Mouse (Mus musculus): ENCODE results near the gene Rasal3. TPM values are rescaled to one million over a fixed set of nuclear protein-coding genes. Genes with fewer than 3 reads are reported as not detected.

Rasal3 gene
- total RNA-seq, 2 experiments from 2014 or later: 2.9 to 4.6 TPM

DNA sequence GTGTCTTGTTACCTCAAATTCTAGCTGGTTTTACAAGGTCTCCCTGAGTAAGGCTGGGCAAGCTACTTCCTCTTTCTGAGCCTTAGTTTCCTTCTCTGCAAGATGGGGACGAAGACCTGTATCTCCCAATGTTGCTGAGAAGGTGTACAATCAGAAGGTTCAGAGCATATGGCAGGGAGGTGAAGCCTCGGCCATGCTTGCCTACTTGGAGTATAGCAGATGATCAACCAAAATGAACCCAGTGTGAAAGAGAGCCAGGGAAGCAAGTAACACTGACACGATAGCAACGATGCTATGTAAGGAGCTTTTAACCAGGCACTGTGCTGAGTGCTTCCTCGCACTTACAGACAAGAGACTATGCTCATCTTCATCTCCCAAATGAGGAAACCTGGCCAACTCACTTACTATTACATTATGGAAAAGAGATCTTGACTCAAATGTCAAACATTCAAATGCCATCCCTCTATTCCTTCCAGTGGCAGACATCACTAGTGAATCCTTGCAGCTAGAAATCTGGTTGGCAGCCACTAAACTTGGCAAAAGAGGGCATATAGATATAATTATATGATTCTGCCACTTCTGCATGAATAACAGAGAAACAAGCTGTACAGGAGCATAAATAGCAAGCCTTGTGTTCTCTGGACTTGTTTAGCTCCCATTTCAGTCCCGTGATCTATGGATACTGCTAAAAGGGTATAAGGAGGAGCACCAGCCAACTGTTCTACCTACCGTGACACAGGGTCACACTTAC lies 45.0 kb downstream of the Rasal3 start:
- Histone ChIP-seq H3K4me3 (no peak overlapping the region), H3K27ac (peak overlapping the region; percentile 37; the same call in 1 of the 2 replicates)
- DNase-seq (ENCODE audit: low spot score in 2 of 2): no peak
- no peak for TF ChIP-seq CTCF (conservative IDR thresholded peaks at IDR 0.05)

DNA sequence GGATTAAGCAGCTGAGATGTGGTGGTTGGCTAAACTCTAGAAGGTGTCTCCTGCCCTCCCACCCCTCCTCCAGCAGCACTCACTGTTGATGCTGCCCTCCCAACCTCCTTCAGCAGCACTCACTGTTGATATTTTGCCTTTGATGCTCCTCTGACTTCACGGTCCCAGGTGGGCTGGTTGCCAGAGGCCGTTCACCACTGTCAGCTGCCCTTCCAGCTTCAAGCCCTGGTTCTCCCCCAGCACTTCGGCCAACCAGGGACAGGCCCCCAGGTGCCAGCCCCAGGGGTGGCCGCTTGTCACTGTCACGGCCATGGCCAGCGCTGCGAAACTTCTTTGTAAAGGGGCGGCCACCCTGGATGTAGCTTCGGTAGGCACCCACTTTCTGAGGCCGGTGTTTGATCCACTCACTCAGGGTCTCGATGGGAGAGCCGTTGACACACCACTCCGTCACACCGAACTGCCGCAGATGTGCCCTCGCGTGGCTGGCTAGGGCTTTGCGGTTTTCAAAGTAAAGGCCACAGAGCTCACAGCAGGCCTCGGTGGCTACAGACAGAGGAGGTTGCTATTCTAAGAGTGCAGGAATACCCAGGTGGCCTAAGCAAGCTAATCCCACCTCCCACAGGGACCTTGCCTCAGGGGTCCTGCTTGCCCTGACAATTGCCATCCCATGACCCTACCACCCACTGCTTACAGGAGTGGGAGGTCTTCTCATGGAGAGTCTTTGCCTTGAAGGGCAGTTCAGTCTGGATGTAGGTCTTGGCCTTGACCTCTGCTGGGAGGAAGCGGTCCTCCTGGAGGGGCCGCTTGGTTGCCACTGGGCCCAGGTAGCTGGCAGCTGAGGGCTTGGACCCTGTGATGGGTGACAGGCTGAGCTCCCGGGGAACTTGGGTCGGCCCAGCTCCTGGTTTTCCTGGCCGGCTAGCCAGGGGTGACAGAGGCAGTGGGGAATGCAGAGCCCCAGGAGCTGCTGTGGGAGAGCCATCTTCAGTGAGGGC lies 46.3 kb downstream of the Rasal3 start:
- DNase-seq (ENCODE audit: low spot score in 2 of 2): no peak
- Histone ChIP-seq H3K4me3 (no peak overlapping the region), H3K27ac (no peak overlapping the region)
- TF ChIP-seq CTCF (conservative IDR thresholded peaks at IDR 0.05): no peak

- no peak overlapping the region for H3K4me3 ChIP-seq
- no peak overlapping the region for H3K27ac ChIP-seq
- no peak for DNase-seq (ENCODE audit: low spot score in 2 of 2)
- TF ChIP-seq CTCF (conservative IDR thresholded peaks at IDR 0.05): no peak
These were observed 47.1 kb downstream of the Rasal3 start for GRCm38 (mm10) chr17:32356281-32356680.

DNA sequence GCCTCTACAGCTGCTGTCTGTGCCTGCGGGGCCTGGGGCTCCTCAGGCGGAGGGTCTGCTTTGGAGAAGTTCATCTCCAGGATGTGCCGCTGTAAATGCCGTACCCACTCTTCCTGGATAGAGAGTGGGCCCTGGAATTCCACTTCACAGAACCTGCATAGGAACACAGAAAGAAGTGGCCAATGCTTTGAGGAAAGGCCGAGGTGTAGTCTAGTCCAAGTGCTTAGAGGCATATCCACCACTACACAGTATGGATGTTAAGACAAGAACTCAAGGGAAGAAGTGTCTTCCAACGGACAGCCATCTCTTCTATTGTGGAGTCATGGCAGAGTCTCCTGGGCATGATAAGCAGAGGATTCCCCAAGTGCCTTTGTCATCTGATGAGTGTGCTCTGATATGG lies 48.4 kb downstream of the Rasal3 start:
- no peak for DNase-seq (ENCODE audit: low spot score in 2 of 2)
- H3K27ac ChIP-seq: no peak overlapping the region
- H3K4me3 ChIP-seq: no peak overlapping the region

DNA sequence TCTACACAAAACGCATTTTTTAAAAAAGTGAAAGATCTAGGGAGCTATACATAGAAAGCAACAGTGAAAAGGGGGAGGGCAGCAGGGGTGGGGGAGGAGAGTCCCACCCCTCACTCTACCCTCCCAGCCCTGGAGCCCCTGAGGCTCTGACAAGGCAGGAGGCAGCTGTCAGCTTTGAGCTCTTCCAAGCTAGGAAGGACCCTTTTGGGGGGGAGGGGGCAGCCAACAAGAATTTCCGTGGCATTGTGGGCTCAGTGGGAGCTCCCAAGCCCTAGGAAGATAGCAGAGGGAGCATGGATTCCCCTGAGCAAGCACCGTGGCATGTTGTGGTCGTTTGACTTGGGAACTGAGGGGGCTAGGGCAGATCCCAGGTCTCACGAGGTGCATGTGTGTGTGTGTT lies 49.2 kb downstream of the Rasal3 start:
- no peak overlapping the region for H3K4me3 ChIP-seq
- no peak for TF ChIP-seq CTCF (conservative IDR thresholded peaks at IDR 0.05)
- peak overlapping the region; percentile 70 for H3K27ac ChIP-seq
- DNase-seq (ENCODE audit: low spot score in 2 of 2): peak in 1 of 2 experiments; percentile 7

More for the DNA sequence above, 48.4 kb downstream of the Rasal3 start:
- TF ChIP-seq CTCF (conservative IDR thresholded peaks at IDR 0.05): no peak

DNA sequence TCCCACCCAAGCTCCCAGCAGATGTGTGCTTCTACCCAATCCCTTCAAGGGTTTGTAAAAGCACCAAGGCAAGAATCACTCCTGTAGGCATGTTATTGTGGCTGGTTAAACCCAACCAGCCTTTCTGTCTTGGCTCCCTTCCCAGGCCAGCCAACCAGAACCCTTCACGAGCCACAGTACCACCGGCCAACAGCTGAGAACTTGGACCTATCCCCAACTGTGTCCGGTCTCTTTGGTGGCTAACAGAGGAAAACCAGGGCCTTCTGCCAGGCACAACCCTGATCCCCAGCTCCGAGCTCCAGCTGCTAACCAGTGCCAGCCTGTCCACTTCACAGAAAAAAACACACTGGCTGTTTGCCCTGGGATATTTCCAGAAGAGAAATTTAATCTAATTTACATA lies 49.7 kb downstream of the Rasal3 start:
- no peak for TF ChIP-seq CTCF (conservative IDR thresholded peaks at IDR 0.05)
- no peak overlapping the region for H3K4me3 ChIP-seq
- peak overlapping the region; percentile 70 for H3K27ac ChIP-seq
- DNase-seq (ENCODE audit: low spot score in 2 of 2): peak; percentile 64 to 86

- Histone ChIP-seq H3K4me3 (no peak overlapping the region), H3K27ac (no peak overlapping the region)
- TF ChIP-seq CTCF (conservative IDR thresholded peaks at IDR 0.05): no peak
- no peak for DNase-seq (ENCODE audit: low spot score in 2 of 2)
These were observed 51.7 kb downstream of the Rasal3 start for GRCm38 (mm10) chr17:32351726-32352125.

DNA sequence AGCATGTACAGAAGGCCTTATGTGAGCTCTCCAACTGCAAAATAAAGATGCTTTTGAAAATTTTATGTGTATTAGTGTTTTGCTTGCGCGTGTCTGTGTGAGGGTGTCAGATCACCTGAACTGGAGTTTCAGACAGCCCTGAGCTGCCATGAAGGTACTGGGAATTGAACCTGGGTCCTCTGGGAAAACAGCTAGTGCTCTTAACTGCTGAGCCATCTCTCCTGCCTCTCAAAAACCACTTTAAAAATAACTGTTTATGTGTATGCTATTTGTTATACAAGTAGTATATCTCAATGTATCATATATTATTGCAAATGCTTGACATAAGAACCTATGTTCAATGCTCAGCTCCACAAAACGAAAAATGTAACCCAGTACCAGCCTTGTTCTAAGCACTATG lies 52.1 kb downstream of the Rasal3 start:
- Histone ChIP-seq H3K4me3 (peak overlapping the region; percentile 80), H3K27ac (peak overlapping the region; percentile 87)
- DNase-seq (ENCODE audit: low spot score in 2 of 2): no peak
- no peak for TF ChIP-seq CTCF (conservative IDR thresholded peaks at IDR 0.05)

- no peak for TF ChIP-seq CTCF (conservative IDR thresholded peaks at IDR 0.05)
- Histone ChIP-seq H3K4me3 (peak within 1 kb of the TSS; percentile 80), H3K27ac (peak within 1 kb of the TSS; percentile 98)
- DNase-seq (ENCODE audit: low spot score in 2 of 2): peak; percentile 97 to 99
These were observed 52.9 kb downstream of the Rasal3 start, which contains the start of gene Akap8l for GRCm38 (mm10) chr17:32350382-32350983. Gene Akap8l (minus strand): TSS chr17:32350607.

DNA sequence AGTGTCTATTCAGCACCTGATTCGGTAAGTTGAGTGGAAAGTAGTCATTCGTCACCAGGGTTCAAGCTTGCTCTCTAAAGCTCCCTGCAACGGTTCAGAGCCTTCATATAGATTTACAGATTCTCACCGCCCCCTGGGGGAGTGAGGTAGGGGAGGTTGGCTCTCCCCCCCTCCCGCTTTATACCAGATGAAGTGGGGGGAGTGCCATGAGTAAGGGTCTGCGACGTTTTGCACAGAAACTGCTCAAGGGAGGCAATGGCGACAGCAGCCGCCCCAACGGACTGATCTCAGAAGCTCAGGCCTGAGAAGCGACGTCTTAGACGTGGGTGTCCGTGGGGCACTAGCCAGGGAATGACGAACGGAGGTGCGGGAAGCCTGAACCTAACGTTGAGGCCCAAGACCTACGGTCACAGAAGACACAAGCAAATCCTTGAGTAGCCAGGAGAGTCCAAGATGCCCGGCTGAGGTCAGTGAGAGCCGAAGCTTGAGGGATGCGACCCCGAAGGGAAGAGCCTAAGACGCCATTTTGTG lies 53.5 kb downstream of the Rasal3 start:
- Histone ChIP-seq H3K27ac (peak overlapping the region; percentile 98), H3K4me3 (peak overlapping the region; percentile 80)
- DNase-seq (ENCODE audit: low spot score in 2 of 2): peak; percentile 44
- no peak for TF ChIP-seq CTCF (conservative IDR thresholded peaks at IDR 0.05)

GRCm38 (mm10) chr17:32349037-32349732 lies 54.2 kb downstream of the Rasal3 start:
- peak in 1 of 2 experiments; percentile 71 for DNase-seq (ENCODE audit: low spot score in 2 of 2)
- TF ChIP-seq CTCF (conservative IDR thresholded peaks at IDR 0.05): peak; percentile 95
- H3K4me3 ChIP-seq: peak overlapping the region; percentile 80
- peak overlapping the region; percentile 98 for H3K27ac ChIP-seq

GRCm38 (mm10) chr17:32348406-32348805 lies 55.0 kb downstream of the Rasal3 start:
- Histone ChIP-seq H3K4me3 (peak overlapping the region; percentile 80), H3K27ac (no peak overlapping the region)
- no peak for TF ChIP-seq CTCF (conservative IDR thresholded peaks at IDR 0.05)
- DNase-seq (ENCODE audit: low spot score in 2 of 2): no peak
